Mouse (Mus musculus) forebrain, embryonic 13.5 days (tissue): Measurements from ENCODE around the gene Strn. TPM values are rescaled to one million over a fixed set of nuclear protein-coding genes. Genes with fewer than 3 reads are reported as not detected.

Experiments used
- ATAC-seq: fragments of 200-750 bp; cut with Nextera tagmentation; 2 replicates; pipeline ENCODE4 v1.8.0; 2017
- H3K27ac ChIP-seq: fragments of 300-500 bp; sonication (generic); 2 replicates; pipeline ENCODE4 v1.5.1; 2015; ENCODE audit warnings: inconsistent platforms, mild to moderate bottlenecking, moderate library complexity
- H3K27me3 ChIP-seq: fragments of 300-500 bp; sonication (generic); 2 replicates; pipeline ENCODE4 v1.6.1; 2015; ENCODE audit warnings: mild to moderate bottlenecking, inconsistent platforms
- H3K36me3 ChIP-seq: fragments of 300-500 bp; sonication (generic); 2 replicates; pipeline ENCODE4 v1.6.1; 2015; ENCODE audit warnings: mild to moderate bottlenecking, inconsistent platforms; ENCODE audit not compliant: poor library complexity, severe bottlenecking
- H3K4me1 ChIP-seq: fragments of 300-500 bp; sonication (generic); 2 replicates; pipeline ENCODE4 v1.6.1; 2015; ENCODE audit warnings: inconsistent platforms
- H3K4me2 ChIP-seq: fragments of 300-500 bp; sonication (generic); 2 replicates; pipeline ENCODE4 v1.6.1; 2015; ENCODE audit warnings: inconsistent platforms, mild to moderate bottlenecking, moderate library complexity
- H3K4me3 ChIP-seq: fragments of 300-500 bp; sonication (generic); 2 replicates; pipeline ENCODE4 v1.5.1; 2015; ENCODE audit warnings: mild to moderate bottlenecking, inconsistent platforms
- H3K9ac ChIP-seq: fragments of 300-500 bp; sonication (generic); 2 replicates; pipeline ENCODE4 v1.6.1; 2015; ENCODE audit warnings: mild to moderate bottlenecking, inconsistent platforms
- H3K9me3 ChIP-seq: fragments of 300-500 bp; sonication (generic); replicated peaks from 2 replicates; pipeline ENCODE4 v1.6.1; 2016; ENCODE audit warnings: inconsistent platforms
- WGBS: fragments of 180-500 bp; shearing (Covaris S2); methylation state at CpG from one replicate; pipeline ENCODE4 v1.1.7; 2015; 5-methylcytosine and 5-hydroxymethylcytosine counted together
- polyA plus RNA-seq: library from polyadenylated mRNA; unstranded; fragments of >200 nt; fragmentation: Nextera tagmentation; extraction: Ambion mirVana; gene quantifications from 2 replicates; pipeline ENCODE4 v1.2.1, GENCODE M21; 2015

Gene Strn
- polyA plus RNA-seq, 1 experiment from 2014 or later = 4.5 TPM

DNA sequence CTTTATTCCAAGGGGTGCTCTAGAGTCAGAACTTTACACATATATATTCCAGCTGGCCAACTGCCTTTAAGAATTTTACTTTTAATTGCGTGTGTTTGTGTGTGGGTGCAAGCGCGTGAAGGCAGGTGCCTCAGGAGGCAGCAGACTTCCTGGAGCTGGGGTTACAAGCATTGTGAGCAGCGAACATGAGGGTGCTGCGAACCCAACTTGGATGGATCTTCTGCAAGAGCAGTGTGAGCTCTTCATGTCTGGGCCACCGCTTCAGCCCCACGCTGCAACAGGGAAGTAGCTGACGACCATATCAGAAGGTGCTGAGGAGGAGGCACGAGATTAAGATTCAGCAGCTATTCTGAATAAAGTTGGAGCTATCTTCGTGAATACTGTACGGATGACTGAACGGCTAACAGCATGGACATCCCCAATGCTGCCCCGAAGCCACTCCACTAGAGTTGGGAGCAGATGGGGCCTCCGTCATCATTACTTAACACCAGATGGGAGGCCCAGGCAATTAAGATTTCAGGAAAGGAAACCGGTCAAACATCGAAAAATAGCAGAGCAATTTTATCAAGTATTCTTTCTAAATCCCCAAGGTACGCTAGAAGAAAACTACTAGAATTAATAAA is 93.0 kb downstream of the Strn start:
- H3K27ac ChIP-seq = no peak overlapping the region
- 76% methylated on average over 17 of the region's 17 CpGs for WGBS
- 0 out of 2 replicates have a peak, but pooled peaks cover 8% of the 10 kb centered on the region for H3K36me3 ChIP-seq
- H3K4me3 ChIP-seq = no peak overlapping the region
- H3K4me1 ChIP-seq = 0 out of 2 replicates have a peak, but pooled peaks cover 4% of the 10 kb centered on the region
- ATAC-seq = peak; percentile 57
- no peak overlapping the region for H3K4me2 ChIP-seq
- no peaks in the 10 kb centered on the region for H3K27me3 ChIP-seq
- no peak overlapping the region for H3K9ac ChIP-seq
- H3K9me3 ChIP-seq = no peaks in the 10 kb centered on the region

DNA sequence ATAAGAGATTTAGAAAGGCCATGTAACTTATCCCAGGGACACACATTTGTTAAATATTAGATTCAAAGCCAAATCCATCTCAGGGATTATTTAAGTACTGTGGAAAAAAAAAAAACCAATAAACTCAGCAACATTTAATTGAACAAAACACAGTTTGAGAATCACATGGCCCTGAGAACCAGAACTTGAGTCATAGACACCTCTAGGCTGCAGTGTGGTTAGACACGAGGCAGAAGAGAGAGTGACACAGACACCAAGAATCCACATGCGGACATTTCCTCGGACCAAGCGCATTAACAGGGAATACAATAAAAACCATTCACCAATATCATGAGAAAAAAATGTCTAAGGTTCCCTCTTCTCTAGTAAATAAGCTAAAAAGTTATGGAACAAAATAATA is 94.7 kb downstream of the Strn start:
- Histone ChIP-seq H3K9ac (no peak overlapping the region), H3K4me2 (no peak overlapping the region), H3K27me3 (no peaks in the 10 kb centered on the region), H3K9me3 (no peaks in the 10 kb centered on the region), H3K36me3 (0 out of 2 replicates have a peak, but pooled peaks cover 3% of the 10 kb centered on the region), H3K4me3 (no peak overlapping the region), H3K27ac (no peak overlapping the region), H3K4me1 (0 out of 2 replicates have a peak, but pooled peaks cover 4% of the 10 kb centered on the region)
- 96% methylated on average over 4 of the region's 4 CpGs for WGBS
- ATAC-seq = no peak

DNA sequence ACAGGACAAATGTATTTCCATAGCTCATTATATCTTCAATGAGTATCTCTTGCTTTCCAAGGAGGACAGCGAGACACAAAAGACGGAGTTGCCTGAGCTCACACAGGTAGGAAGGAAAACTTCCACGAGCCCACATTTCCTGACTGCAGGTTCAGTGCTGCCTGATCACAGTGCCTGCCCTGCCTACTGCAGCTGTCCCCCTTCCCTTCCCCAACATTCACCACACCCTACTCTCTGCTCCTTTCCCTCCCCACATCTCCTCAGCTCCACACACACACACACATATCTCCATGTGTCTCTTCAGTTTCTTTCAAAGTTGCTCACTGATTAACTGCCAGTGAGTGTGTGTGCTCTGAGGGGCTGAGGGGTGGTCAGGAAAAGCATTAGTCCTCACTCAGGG is 96.6 kb downstream of the Strn start:
- Histone ChIP-seq H3K4me1 (0 out of 2 replicates have a peak, but pooled peaks cover 4% of the 10 kb centered on the region), H3K27me3 (no peaks in the 10 kb centered on the region), H3K4me3 (no peak overlapping the region), H3K9me3 (no peaks in the 10 kb centered on the region), H3K9ac (no peak overlapping the region), H3K27ac (no peak overlapping the region), H3K36me3 (no peaks in the 10 kb centered on the region), H3K4me2 (no peak overlapping the region)
- 93% methylated on average over 3 of the region's 3 CpGs for WGBS
- ATAC-seq = no peak

DNA sequence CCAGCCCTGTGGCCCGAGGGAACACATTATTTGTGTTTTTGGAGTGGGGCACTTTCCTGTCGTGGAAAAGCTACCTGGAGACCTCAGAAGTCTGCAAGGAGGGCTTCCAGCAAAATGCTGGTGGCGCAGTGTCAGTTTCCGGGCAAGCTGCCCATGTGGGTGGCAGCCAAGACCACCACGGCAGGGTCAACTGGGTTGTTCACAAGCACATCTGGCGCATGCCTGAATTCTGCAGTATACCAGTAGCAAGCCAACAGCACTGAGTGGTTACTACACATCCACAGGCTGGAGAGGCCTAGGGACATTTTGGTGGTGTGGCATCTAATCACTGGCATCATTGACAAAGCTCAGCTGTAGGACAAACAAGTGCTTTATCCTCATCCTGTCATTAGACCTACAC is 97.9 kb downstream of the Strn start:
- Histone ChIP-seq H3K27ac (no peak overlapping the region), H3K27me3 (no peaks in the 10 kb centered on the region), H3K36me3 (no peaks in the 10 kb centered on the region), H3K9me3 (no peaks in the 10 kb centered on the region), H3K4me2 (no peak overlapping the region), H3K4me3 (no peak overlapping the region), H3K9ac (no peak overlapping the region), H3K4me1 (0 out of 2 replicates have a peak, but pooled peaks cover 4% of the 10 kb centered on the region)
- no peak for ATAC-seq
- 78% methylated on average over 6 of the region's 6 CpGs for WGBS

DNA sequence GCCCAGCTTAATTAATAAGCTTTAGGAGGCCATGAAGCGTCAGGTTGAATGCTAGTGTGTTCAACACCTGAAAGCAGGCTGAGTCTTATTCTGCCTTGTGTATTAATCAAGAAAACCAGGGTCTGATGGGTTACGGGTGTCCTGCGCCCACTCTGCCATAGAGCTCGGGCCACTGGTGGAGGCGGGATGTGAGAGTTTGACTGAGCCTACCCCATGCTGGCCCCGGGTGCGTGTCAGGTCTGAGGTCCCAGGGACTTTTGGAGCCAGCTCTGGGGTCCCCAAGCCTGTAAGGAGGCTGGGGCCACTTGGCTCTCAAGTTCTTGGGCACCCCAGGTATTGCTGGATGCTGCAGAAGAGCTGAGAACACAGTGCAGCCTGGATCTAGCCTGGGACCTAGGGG is 99.9 kb downstream of the Strn start:
- WGBS = 93% methylated on average over 7 of the region's 7 CpGs
- H3K4me2 ChIP-seq = no peak overlapping the region
- H3K36me3 ChIP-seq = no peaks in the 10 kb centered on the region
- H3K9ac ChIP-seq = no peak overlapping the region
- H3K27me3 ChIP-seq = no peaks in the 10 kb centered on the region
- no peaks in the 10 kb centered on the region for H3K4me1 ChIP-seq
- no peak for ATAC-seq
- no peak overlapping the region for H3K4me3 ChIP-seq
- H3K27ac ChIP-seq = no peak overlapping the region
- H3K9me3 ChIP-seq = no peaks in the 10 kb centered on the region

DNA sequence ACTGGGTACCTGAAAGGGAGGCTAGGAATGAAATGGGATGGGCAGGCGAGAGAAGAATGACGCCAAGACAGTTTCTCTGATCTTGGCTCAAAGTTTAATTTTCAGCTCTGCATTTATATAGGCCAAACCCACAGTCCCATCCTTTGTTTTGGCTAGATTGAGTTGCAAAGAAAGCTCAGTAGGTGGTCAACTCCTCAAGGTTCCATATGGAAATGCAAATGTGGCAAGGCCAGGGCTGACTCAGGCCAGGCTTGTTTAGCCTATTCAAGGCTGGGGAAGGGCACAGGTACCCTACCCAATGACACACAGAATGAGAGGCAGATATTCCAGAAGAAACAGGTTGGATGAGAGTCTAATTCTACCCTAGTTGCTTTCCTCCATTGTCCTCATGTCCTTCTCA is 101.4 kb downstream of the Strn start:
- no peaks in the 10 kb centered on the region for H3K9me3 ChIP-seq
- no peak overlapping the region for H3K4me2 ChIP-seq
- no peaks in the 10 kb centered on the region for H3K27me3 ChIP-seq
- H3K4me3 ChIP-seq = no peak overlapping the region
- ATAC-seq = no peak
- H3K9ac ChIP-seq = no peak overlapping the region
- WGBS = 49% methylated on average over 2 of the region's 2 CpGs
- no peaks in the 10 kb centered on the region for H3K36me3 ChIP-seq
- H3K4me1 ChIP-seq = no peaks in the 10 kb centered on the region
- no peak overlapping the region for H3K27ac ChIP-seq

DNA sequence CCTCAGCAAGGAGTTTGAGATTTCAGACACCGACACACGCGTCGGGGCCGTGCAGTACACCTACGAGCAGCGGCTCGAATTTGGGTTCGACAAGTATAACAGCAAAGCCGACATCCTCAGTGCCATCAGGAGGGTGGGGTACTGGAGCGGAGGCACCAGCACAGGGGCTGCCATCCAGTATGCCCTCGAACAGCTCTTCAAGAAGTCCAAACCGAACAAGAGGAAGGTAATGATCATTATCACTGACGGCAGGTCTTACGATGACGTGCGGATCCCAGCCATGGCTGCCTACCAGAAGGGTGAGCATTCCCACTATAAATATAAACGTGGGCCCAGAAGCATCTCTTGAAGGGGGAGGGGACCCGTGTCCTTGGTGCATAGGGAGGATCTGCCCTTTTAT is 112.1 kb downstream of the Strn start:
- Histone ChIP-seq H3K27me3 (no peaks in the 10 kb centered on the region), H3K36me3 (no peaks in the 10 kb centered on the region), H3K9ac (no peak overlapping the region), H3K4me3 (no peak overlapping the region), H3K4me1 (no peaks in the 10 kb centered on the region), H3K4me2 (no peak overlapping the region), H3K9me3 (no peaks in the 10 kb centered on the region), H3K27ac (no peak overlapping the region)
- 96% methylated on average over 19 of the region's 19 CpGs for WGBS
- no peak for ATAC-seq

DNA sequence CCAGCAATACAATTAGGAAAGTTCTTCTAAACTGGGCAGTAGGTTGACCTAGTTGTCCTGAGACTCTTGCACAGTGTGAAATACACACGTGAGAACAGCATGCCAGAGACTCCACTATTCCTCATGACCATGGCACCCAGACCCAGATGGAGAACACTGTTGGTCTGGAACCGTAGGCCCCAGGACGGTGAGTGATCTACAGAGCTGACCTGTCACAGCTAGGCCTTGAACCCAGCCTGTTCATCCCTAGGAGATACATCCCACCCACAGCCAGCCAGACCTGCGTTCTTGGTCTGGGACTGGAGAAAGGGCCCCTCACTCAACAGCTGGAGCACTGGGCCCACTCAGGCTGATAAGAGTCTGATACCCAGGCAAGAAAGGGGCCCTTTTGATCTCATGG is 115.1 kb downstream of the Strn start:
- Histone ChIP-seq H3K4me2 (no peak overlapping the region), H3K9ac (no peak overlapping the region), H3K9me3 (no peaks in the 10 kb centered on the region), H3K27ac (no peak overlapping the region), H3K4me1 (no peaks in the 10 kb centered on the region), H3K27me3 (no peaks in the 10 kb centered on the region), H3K4me3 (no peak overlapping the region), H3K36me3 (no peaks in the 10 kb centered on the region)
- WGBS = 93% methylated on average over 4 of the region's 4 CpGs
- ATAC-seq = no peak

DNA sequence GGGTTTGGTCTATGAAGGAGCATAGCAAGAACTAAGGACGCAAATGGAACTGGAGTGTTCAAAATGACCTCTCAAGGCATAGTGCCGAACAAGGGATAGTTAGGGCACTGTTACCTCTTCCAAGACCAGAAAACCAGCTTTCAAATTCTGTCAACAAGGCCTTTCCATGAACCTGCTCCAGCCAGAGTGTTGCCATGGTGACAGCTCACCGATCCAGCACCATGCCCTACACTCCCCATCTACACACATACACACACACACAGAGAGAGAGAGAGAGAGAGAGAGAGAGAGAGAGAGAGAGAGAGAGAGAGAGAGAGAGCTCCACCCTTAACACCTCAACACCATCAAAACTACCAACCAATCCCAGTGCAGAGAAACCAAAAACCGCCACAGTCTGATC is 116.3 kb downstream of the Strn start:
- Histone ChIP-seq H3K36me3 (no peaks in the 10 kb centered on the region), H3K9me3 (no peaks in the 10 kb centered on the region), H3K27ac (no peak overlapping the region), H3K27me3 (no peaks in the 10 kb centered on the region), H3K4me1 (no peaks in the 10 kb centered on the region), H3K4me3 (no peak overlapping the region), H3K4me2 (no peak overlapping the region), H3K9ac (no peak overlapping the region)
- WGBS = 91% methylated on average over 4 of the region's 4 CpGs
- ATAC-seq = no peak

DNA sequence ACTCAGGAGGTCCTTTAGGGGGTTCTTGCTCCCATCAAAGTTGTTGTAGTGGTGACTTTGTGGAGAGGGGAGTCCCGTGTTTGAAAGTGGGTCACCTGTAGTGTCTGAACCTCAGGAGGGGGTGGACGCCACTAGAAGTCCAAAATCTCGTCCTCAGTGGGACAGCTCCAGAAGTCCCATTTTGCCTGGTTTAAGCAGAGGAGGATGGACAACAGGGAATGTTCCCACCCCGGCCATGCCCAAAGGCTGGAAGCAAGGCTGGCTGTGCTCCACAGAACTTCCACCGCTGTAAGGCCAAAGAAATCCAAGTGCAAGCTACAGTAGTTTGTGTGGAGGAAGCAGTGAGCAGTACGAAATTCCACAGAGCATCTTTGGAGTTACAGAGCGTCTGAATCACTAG is 117.0 kb downstream of the Strn start:
- H3K36me3 ChIP-seq = no peaks in the 10 kb centered on the region
- H3K4me3 ChIP-seq = no peak overlapping the region
- no peak overlapping the region for H3K9ac ChIP-seq
- H3K4me1 ChIP-seq = no peaks in the 10 kb centered on the region
- no peaks in the 10 kb centered on the region for H3K27me3 ChIP-seq
- WGBS = 88% methylated on average over 7 of the region's 7 CpGs
- H3K27ac ChIP-seq = no peak overlapping the region
- no peak for ATAC-seq
- H3K9me3 ChIP-seq = no peaks in the 10 kb centered on the region
- H3K4me2 ChIP-seq = no peak overlapping the region

DNA sequence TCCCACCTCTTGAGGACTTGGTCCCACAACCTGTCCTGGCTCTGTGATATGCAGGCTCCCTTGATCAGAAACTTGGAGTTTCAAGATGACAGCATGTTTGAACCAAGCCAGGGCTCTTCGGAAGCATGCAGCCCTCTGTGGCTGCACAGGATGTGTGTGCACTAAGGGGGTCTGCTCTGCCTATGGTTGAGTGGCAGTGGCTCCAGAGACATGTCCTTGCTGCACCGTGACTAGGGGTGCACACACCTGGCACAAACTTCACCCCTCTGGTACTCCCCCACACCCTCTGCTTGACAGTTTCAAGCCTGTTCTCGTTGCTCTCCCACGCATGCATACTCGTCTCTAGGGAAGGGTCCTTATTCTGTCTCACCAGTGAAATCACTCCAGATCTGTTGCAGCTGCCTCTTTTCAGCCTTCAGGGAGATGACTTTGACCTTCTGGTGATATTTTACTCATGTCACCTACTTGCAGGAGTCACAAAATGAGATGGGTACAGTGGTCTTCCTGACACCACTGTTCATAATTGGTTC is 118.8 kb downstream of the Strn start:
- 91% methylated on average over 5 of the region's 5 CpGs for WGBS
- no peaks in the 10 kb centered on the region for H3K27me3 ChIP-seq
- H3K9me3 ChIP-seq = no peaks in the 10 kb centered on the region
- no peak overlapping the region for H3K9ac ChIP-seq
- no peak overlapping the region for H3K4me2 ChIP-seq
- H3K36me3 ChIP-seq = no peaks in the 10 kb centered on the region
- H3K27ac ChIP-seq = no peak overlapping the region
- no peaks in the 10 kb centered on the region for H3K4me1 ChIP-seq
- ATAC-seq = no peak
- H3K4me3 ChIP-seq = no peak overlapping the region

DNA sequence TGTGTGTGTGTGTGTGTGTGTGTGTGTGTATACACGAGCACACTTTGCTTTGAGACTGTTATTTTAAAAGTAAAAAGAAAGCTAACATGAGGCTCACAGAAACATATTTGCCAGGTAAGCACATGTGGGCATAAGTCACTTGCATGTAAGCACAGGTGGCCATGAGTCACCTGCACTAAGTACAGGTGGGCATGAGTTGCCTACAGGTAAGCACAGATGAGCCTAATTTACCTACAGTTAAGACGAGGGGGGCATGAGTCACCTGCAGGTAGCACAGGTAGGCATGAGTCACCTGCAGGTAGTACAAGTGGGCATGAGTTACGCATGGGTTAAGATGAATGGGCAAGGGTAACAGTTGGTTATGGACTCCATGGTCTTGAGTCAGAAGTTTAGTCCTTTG is 121.9 kb downstream of the Strn start:
- Histone ChIP-seq H3K4me2 (no peak overlapping the region), H3K27ac (no peak overlapping the region), H3K9ac (no peak overlapping the region), H3K4me1 (no peaks in the 10 kb centered on the region), H3K4me3 (no peak overlapping the region), H3K9me3 (no peaks in the 10 kb centered on the region), H3K36me3 (no peaks in the 10 kb centered on the region), H3K27me3 (no peaks in the 10 kb centered on the region)
- 89% methylated on average over 3 of the region's 3 CpGs for WGBS
- no peak for ATAC-seq

DNA sequence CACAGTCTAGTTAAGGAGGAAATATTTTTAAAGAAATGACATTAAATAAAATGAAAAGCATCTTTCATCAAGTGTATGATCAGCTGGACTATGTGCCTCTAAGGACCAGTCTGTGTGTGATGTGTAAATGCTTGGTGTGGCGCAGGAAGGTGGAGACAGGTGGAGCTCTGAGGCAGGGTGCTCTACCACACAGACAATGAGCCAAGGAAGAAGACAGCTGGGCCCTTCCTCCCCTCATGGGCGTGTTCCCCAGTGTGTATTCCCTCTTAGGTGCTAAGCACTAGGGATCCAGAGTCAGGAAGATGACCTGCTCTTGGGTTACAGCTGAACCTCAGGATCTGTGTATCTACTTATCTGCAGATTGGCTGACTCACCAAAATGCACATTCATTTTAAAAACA is 122.5 kb downstream of the Strn start:
- H3K9me3 ChIP-seq = no peaks in the 10 kb centered on the region
- H3K27ac ChIP-seq = no peak overlapping the region
- no peaks in the 10 kb centered on the region for H3K27me3 ChIP-seq
- H3K4me2 ChIP-seq = no peak overlapping the region
- WGBS = 81% methylated on average over 2 of the region's 2 CpGs
- no peaks in the 10 kb centered on the region for H3K36me3 ChIP-seq
- no peak overlapping the region for H3K9ac ChIP-seq
- no peak overlapping the region for H3K4me3 ChIP-seq
- H3K4me1 ChIP-seq = no peaks in the 10 kb centered on the region
- ATAC-seq = no peak
